Mouse (Mus musculus): ENCODE measurements around the gene Faap100.
"Not testable (repeated sequence)": the region's sequence is repeated elsewhere in the genome, so short reads cannot be mapped to it uniquely, and the experiment has no call there.

The Faap100 gene

GRCm38 (mm10) chr11:120376302-120377160 lies 2.0 kb downstream of the Faap100 start:
- DNase-seq, result no peak

GRCm38 (mm10) chr11:120375324-120375723 lies 3.2 kb downstream of the Faap100 start:
- no peak for DNase-seq

- no peak for DNase-seq
Observed at GRCm38 (mm10) chr11:120373820-120374586, 4.6 kb downstream of the Faap100 start.

GRCm38 (mm10) chr11:120373025-120373424 lies 5.5 kb downstream of the Faap100 start:
- no peak for DNase-seq

GRCm38 (mm10) chr11:120369656-120370055 lies 8.9 kb downstream of the Faap100 start:
- peak; percentile 79 to 81 for DNase-seq

- no peak for DNase-seq
Observed at GRCm38 (mm10) chr11:120366443-120367027, 12.0 kb downstream of the Faap100 start.

GRCm38 (mm10) chr11:120362891-120363290 lies 15.7 kb downstream of the Faap100 start:
- no peak for DNase-seq

GRCm38 (mm10) chr11:120361295-120361694 lies 17.3 kb downstream of the Faap100 start, which contains the start of gene Fscn2:
Gene Fscn2, plus strand, starts transcription at chr11:120361534.
- DNase-seq, result no peak

- DNase-seq, result no peak
Observed at GRCm38 (mm10) chr11:120360755-120361154, 17.8 kb downstream of the Faap100 start.

- no peak for DNase-seq
Observed at GRCm38 (mm10) chr11:120360062-120360461, 18.5 kb downstream of the Faap100 start.

GRCm38 (mm10) chr11:120359391-120359790 lies 19.2 kb downstream of the Faap100 start:
- DNase-seq, result no peak

- no peak for DNase-seq
Observed at GRCm38 (mm10) chr11:120357791-120358401, 20.7 kb downstream of the Faap100 start.

- DNase-seq, result no peak
Observed at GRCm38 (mm10) chr11:120356900-120357299, 21.7 kb downstream of the Faap100 start.

GRCm38 (mm10) chr11:120356319-120356840 lies 22.2 kb downstream of the Faap100 start:
- no peak for DNase-seq

- no peak for DNase-seq
Observed at GRCm38 (mm10) chr11:120355277-120356039, 23.1 kb downstream of the Faap100 start.

GRCm38 (mm10) chr11:120354304-120355276 lies 24.0 kb downstream of the Faap100 start:
- DNase-seq, result no peak

- peak; percentile 91 to 93 for DNase-seq
Observed at GRCm38 (mm10) chr11:120353500-120354303, 24.9 kb downstream of the Faap100 start.

GRCm38 (mm10) chr11:120352571-120353290 lies 25.8 kb downstream of the Faap100 start:
- DNase-seq, result no peak

GRCm38 (mm10) chr11:120352093-120352350 lies 26.5 kb downstream of the Faap100 start:
- DNase-seq, result not testable (repeated sequence)

Measured in B cell, adult 2 months (primary cell).